In the genomic region with DNA sequence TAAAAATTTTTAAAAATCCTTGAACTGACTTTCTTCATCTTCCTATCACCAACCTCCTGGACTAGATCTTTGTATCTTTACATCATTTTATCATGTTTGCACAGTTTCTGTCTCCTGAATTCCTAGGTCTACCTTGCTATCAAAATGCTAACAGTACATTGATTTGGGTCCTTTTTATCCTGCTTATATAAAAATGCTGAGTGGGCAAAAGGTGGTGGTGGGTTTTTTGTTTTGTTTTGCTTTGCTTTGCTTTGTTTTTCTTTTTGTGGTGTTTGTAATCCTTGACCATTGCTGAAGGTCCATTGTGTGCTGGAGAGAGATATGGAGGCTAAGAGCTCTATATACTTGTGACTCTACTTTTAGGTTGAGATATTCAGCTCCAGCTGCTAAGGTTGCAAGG, we compare ENCODE assay signal across 32 mouse cellular contexts.
"Had no signal": no experiment of that assay in that cellular context is flagged by ENCODE, and none has a peak within 500 bp of the region (broad histone marks: within the 10 kb centered on the region; RNA-seq: fewer than 3 reads in every experiment).

No protein-coding gene starts in this region.

- H3K27ac ChIP-seq: heart, embryonic 13.5 days; heart, embryonic 15.5 days; hindbrain, embryonic 10.5 days; hindbrain, embryonic 12.5 days; hindbrain, embryonic 14.5 days; hindbrain, embryonic 15.5 days; hindbrain, postnatal 0 days; intestine, embryonic 15.5 days; kidney, postnatal 0 days; layer of hippocampus, adult 2 months; left cerebral cortex, adult 2 months had no signal

- DNase-seq: heart, postnatal 10 days; heart, postnatal 14 days; heart, postnatal 36 days; heart, postnatal 4 days; kidney, adult 11 months; kidney, adult 18-20 months; kidney, adult 8-10 months; kidney, adult 9 months; kidney, postnatal 10 days; kidney, postnatal 14 days; kidney, postnatal 25 days; kidney, postnatal 36 days; kidney, postnatal 4 days; layer of hippocampus, adult 9-11 months; layer of hippocampus, postnatal 36 days had no signal

- H3K36me3 ChIP-seq: heart, embryonic 12.5 days; heart, embryonic 13.5 days; heart, embryonic 15.5 days; hindbrain, embryonic 10.5 days; hindbrain, embryonic 12.5 days; hindbrain, embryonic 15.5 days; intestine, embryonic 15.5 days had no signal

- ATAC-seq: hindbrain, embryonic 16.5 days; hindbrain, postnatal 0 days; inflammation-experienced regulatory T-cells, adult 6 months; intestine, embryonic 15.5 days; intestine, embryonic 16.5 days; intestine, postnatal 0 days had no signal

- H3K4me2 ChIP-seq: heart, embryonic 11.5 days; heart, embryonic 12.5 days; heart, embryonic 13.5 days; heart, embryonic 15.5 days; hindbrain, embryonic 12.5 days; hindbrain, embryonic 14.5 days; hindbrain, embryonic 15.5 days; intestine, embryonic 15.5 days had no signal

- H3K4me1 ChIP-seq: heart, embryonic 12.5 days; heart, embryonic 13.5 days; heart, embryonic 15.5 days; hindbrain, embryonic 10.5 days; hindbrain, embryonic 12.5 days; hindbrain, embryonic 15.5 days; intestine, embryonic 15.5 days had no signal

- H3K27me3 ChIP-seq: heart, embryonic 12.5 days; heart, embryonic 13.5 days; heart, embryonic 15.5 days; hindbrain, embryonic 12.5 days; hindbrain, embryonic 15.5 days; intestine, embryonic 15.5 days had no signal

- H3K9ac ChIP-seq: heart, embryonic 12.5 days; heart, embryonic 13.5 days; heart, embryonic 15.5 days; hindbrain, embryonic 12.5 days; hindbrain, embryonic 14.5 days; hindbrain, embryonic 15.5 days; intestine, embryonic 15.5 days had no signal

- H3K4me3 ChIP-seq: heart, embryonic 12.5 days; heart, embryonic 13.5 days; heart, embryonic 15.5 days; hindbrain, embryonic 10.5 days; hindbrain, embryonic 12.5 days; hindbrain, embryonic 15.5 days; intestine, embryonic 15.5 days; layer of hippocampus, adult 2 months; left cerebral cortex, adult 2 months had no signal

- H3K9me3 ChIP-seq: heart, embryonic 13.5 days; heart, embryonic 15.5 days; hindbrain, embryonic 10.5 days; hindbrain, embryonic 15.5 days; intestine, embryonic 15.5 days had no signal
